Mouse (Mus musculus) neural tube, embryonic 11.5 days (tissue): ENCODE data around the gene Dennd5a. TPM values are rescaled to one million over a fixed set of nuclear protein-coding genes. Genes with fewer than 3 reads are reported as not detected.

Source experiments
- ATAC-seq: fragments of 200-750 bp; cut with Nextera tagmentation; 2 replicates; pipeline ENCODE4 v1.8.0; 2017; ENCODE audit warnings: moderate number of reproducible peaks, mild to moderate bottlenecking, moderate TSS enrichment, moderate library complexity; ENCODE audit not compliant: insufficient read depth, low FRiP score, low TSS enrichment
- DNase-seq: peaks from one replicate; pipeline ENCODE4 v3.0.0-alpha.2; 2015; ENCODE audit warnings: low spot score
- H3K27ac ChIP-seq: fragments of 300-500 bp; sonication (generic); 2 replicates; pipeline ENCODE4 v1.5.1; 2014; ENCODE audit warnings: low read depth, mild to moderate bottlenecking, low read length
- H3K27me3 ChIP-seq: fragments of 300-500 bp; sonication (generic); 2 replicates; pipeline ENCODE4 v1.6.1; 2014; ENCODE audit warnings: mild to moderate bottlenecking, low read length, mixed read lengths; ENCODE audit not compliant: control insufficient read depth, insufficient read depth
- H3K36me3 ChIP-seq: fragments of 300-500 bp; sonication (generic); 2 replicates; pipeline ENCODE4 v1.6.1; 2014; ENCODE audit warnings: mild to moderate bottlenecking, low read length, moderate library complexity, mixed read lengths; ENCODE audit not compliant: control insufficient read depth, insufficient read depth
- H3K4me1 ChIP-seq: fragments of 300-500 bp; sonication (generic); 2 replicates; pipeline ENCODE4 v1.6.1; 2014; ENCODE audit warnings: low read length, mixed read lengths; ENCODE audit not compliant: control insufficient read depth, insufficient read depth
- H3K4me2 ChIP-seq: fragments of 300-500 bp; sonication (generic); 2 replicates; pipeline ENCODE4 v1.6.1; 2014; ENCODE audit warnings: low read depth, mild to moderate bottlenecking, moderate library complexity
- H3K4me3 ChIP-seq: fragments of 300-500 bp; sonication (generic); 2 replicates; pipeline ENCODE4 v1.5.1; 2014; ENCODE audit warnings: low read depth, low read length
- H3K9ac ChIP-seq: fragments of 300-500 bp; sonication (generic); 2 replicates; pipeline ENCODE4 v1.6.1; 2014; ENCODE audit warnings: mild to moderate bottlenecking, low read length
- H3K9me3 ChIP-seq: fragments of 300-500 bp; sonication (generic); 2 replicates; pipeline ENCODE4 v1.6.1; 2016; ENCODE audit warnings: low read length; ENCODE audit not compliant: control insufficient read depth
- WGBS: fragments of 180-500 bp; shearing (Covaris S2); extraction: QIAGEN DNeasy Blood & Tissue Kit; methylation state at CpG from one replicate; pipeline ENCODE4 v1.1.7; 2014; 5-methylcytosine and 5-hydroxymethylcytosine counted together
- polyA plus RNA-seq: library from polyadenylated mRNA; unstranded; fragments of >200 nt; fragmentation: Nextera tagmentation; extraction: Ambion mirVana; gene quantifications from 2 replicates; pipeline ENCODE4 v1.2.1, GENCODE M21; 2014

Dennd5a gene
- polyA plus RNA-seq, 1 experiment from 2014 or later = 56.7 TPM

- H3K36me3 ChIP-seq = peaks cover 8% of the 10 kb centered on the region; the same call in 1 of the 2 replicates
- DNase-seq (no peak), ATAC-seq (no peak)
- no peaks in the 10 kb centered on the region for H3K27me3 ChIP-seq
- H3K9ac ChIP-seq = no peak overlapping the region
- H3K4me2 ChIP-seq = no peak overlapping the region
- WGBS = 95% methylated on average over 4 of the region's 4 CpGs
- no peaks in the 10 kb centered on the region for H3K9me3 ChIP-seq
- H3K4me1 ChIP-seq = 0 out of 2 replicates have a peak, but pooled peaks cover 2% of the 10 kb centered on the region
- H3K27ac ChIP-seq = no peak overlapping the region
- no peak overlapping the region for H3K4me3 ChIP-seq
These were observed 37.4 kb downstream of the Dennd5a start for GRCm38 (mm10) chr7:109922889-109923288.

GRCm38 (mm10) chr7:109906165-109906564 is 54.1 kb downstream of the Dennd5a start:
- Histone ChIP-seq H3K4me3 (no peak overlapping the region), H3K9me3 (no peaks in the 10 kb centered on the region), H3K36me3 (peaks cover 14% of the 10 kb centered on the region), H3K9ac (no peak overlapping the region), H3K4me1 (no peaks in the 10 kb centered on the region), H3K27ac (no peak overlapping the region), H3K4me2 (no peak overlapping the region), H3K27me3 (no peaks in the 10 kb centered on the region)
- ATAC-seq (no peak), DNase-seq (no peak)
- 93% methylated on average over 2 of the region's 2 CpGs for WGBS

DNA sequence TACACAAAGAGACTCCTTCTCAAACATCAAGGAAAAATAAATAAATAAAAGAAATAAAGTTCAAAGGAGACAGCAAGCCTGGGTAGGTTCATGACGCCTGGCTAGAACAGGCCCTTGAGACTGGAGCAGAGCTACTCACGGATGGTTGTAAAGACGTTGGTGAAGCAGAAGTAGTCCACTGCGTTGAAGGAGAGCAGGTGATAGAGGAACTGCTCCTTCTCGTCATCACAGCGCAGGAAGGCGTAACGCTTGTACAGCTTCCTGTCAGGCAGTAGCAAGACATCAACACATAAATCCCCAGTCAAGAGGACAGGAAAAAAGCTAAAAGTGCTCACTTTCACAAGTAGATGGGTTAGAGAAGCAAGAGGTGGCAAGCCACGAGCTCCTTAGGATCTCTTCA is 59.3 kb downstream of the Dennd5a start:
- DNase-seq (no peak), ATAC-seq (no peak)
- peaks cover 28% of the 10 kb centered on the region for H3K36me3 ChIP-seq
- no peak overlapping the region for H3K9ac ChIP-seq
- H3K4me1 ChIP-seq = no peaks in the 10 kb centered on the region
- H3K9me3 ChIP-seq = no peaks in the 10 kb centered on the region
- 87% methylated on average over 9 of the region's 9 CpGs for WGBS
- H3K4me2 ChIP-seq = no peak overlapping the region
- H3K27me3 ChIP-seq = no peaks in the 10 kb centered on the region
- no peak overlapping the region for H3K4me3 ChIP-seq
- H3K27ac ChIP-seq = no peak overlapping the region

GRCm38 (mm10) chr7:109898911-109899310 is 61.4 kb downstream of the Dennd5a start:
- H3K4me3 ChIP-seq = no peak overlapping the region
- DNase-seq (no peak), ATAC-seq (no peak)
- H3K4me1 ChIP-seq = no peaks in the 10 kb centered on the region
- no peaks in the 10 kb centered on the region for H3K9me3 ChIP-seq
- H3K36me3 ChIP-seq = peaks cover 32% of the 10 kb centered on the region
- H3K27me3 ChIP-seq = no peaks in the 10 kb centered on the region
- no peak overlapping the region for H3K27ac ChIP-seq
- no peak overlapping the region for H3K4me2 ChIP-seq
- no peak overlapping the region for H3K9ac ChIP-seq

- Histone ChIP-seq H3K27ac (no peak overlapping the region), H3K4me1 (no peaks in the 10 kb centered on the region), H3K9ac (no peak overlapping the region), H3K27me3 (no peaks in the 10 kb centered on the region), H3K4me3 (no peak overlapping the region), H3K9me3 (no peaks in the 10 kb centered on the region), H3K36me3 (peaks cover 18% of the 10 kb centered on the region), H3K4me2 (no peak overlapping the region)
- DNase-seq = peak; percentile 81
- 42% methylated on average over 3 of the region's 3 CpGs for WGBS
- ATAC-seq = no peak
These were observed 67.7 kb downstream of the Dennd5a start for GRCm38 (mm10) chr7:109892530-109892929.

GRCm38 (mm10) chr7:109891786-109892185 is 68.5 kb downstream of the Dennd5a start:
- no peaks in the 10 kb centered on the region for H3K9me3 ChIP-seq
- ATAC-seq (no peak), DNase-seq (no peak)
- peaks cover 15% of the 10 kb centered on the region for H3K36me3 ChIP-seq
- H3K4me3 ChIP-seq = no peak overlapping the region
- 93% methylated on average over 4 of the region's 4 CpGs for WGBS
- H3K27me3 ChIP-seq = no peaks in the 10 kb centered on the region
- H3K4me1 ChIP-seq = no peaks in the 10 kb centered on the region
- no peak overlapping the region for H3K9ac ChIP-seq
- no peak overlapping the region for H3K27ac ChIP-seq
- no peak overlapping the region for H3K4me2 ChIP-seq

- H3K4me3 ChIP-seq = no peak overlapping the region
- no peak overlapping the region for H3K27ac ChIP-seq
- H3K36me3 ChIP-seq = peaks cover 13% of the 10 kb centered on the region
- no peaks in the 10 kb centered on the region for H3K4me1 ChIP-seq
- no peaks in the 10 kb centered on the region for H3K27me3 ChIP-seq
- no peak for DNase-seq
- H3K4me2 ChIP-seq = no peak overlapping the region
- H3K9me3 ChIP-seq = no peaks in the 10 kb centered on the region
- H3K9ac ChIP-seq = no peak overlapping the region
- WGBS = 92% methylated on average over 2 of the region's 2 CpGs
- no peak for ATAC-seq
These were observed 70.0 kb downstream of the Dennd5a start for GRCm38 (mm10) chr7:109890256-109890655.

DNA sequence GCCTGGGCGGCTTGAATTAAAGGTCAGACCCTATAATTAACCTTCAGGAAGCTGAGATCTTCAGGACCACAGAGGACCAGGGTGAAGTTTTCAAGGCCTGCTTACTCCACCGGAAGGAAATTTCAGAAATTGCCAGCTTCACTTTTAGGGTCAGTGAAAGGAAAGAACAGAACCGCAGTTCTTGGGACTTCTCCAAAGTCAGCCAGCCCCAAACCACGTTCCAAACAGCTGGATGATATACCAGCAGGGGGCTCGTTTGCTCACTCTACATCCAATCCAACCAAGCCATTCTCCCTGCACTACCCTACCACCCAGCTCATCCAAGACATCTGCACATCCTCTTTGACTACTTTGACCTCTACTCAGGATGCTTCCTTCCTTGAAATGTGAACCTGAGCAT is 71.0 kb downstream of the Dennd5a start:
- 81% methylated on average over 5 of the region's 5 CpGs for WGBS
- no peaks in the 10 kb centered on the region for H3K4me1 ChIP-seq
- H3K4me3 ChIP-seq = no peak overlapping the region
- no peaks in the 10 kb centered on the region for H3K27me3 ChIP-seq
- H3K9ac ChIP-seq = no peak overlapping the region
- H3K4me2 ChIP-seq = no peak overlapping the region
- peaks cover 10% of the 10 kb centered on the region for H3K36me3 ChIP-seq
- H3K27ac ChIP-seq = no peak overlapping the region
- no peak for DNase-seq
- ATAC-seq = no peak
- no peaks in the 10 kb centered on the region for H3K9me3 ChIP-seq

- Histone ChIP-seq H3K36me3 (peaks cover 5% of the 10 kb centered on the region), H3K4me3 (no peak overlapping the region), H3K27ac (no peak overlapping the region), H3K9ac (no peak overlapping the region), H3K9me3 (no peaks in the 10 kb centered on the region), H3K4me2 (no peak overlapping the region), H3K27me3 (no peaks in the 10 kb centered on the region), H3K4me1 (no peaks in the 10 kb centered on the region)
- ATAC-seq (no peak), DNase-seq (no peak)
- WGBS = 93% methylated on average over 1 of the region's 1 CpGs
These were observed 74.0 kb downstream of the Dennd5a start for GRCm38 (mm10) chr7:109886249-109886648.
